Mouse (Mus musculus) forebrain, postnatal 0 days (tissue): ENCODE measurements around the gene Mrpl9. TPM values are rescaled to one million over a fixed set of nuclear protein-coding genes. Genes with fewer than 3 reads are reported as not detected.

ENCODE experiments used
- ATAC-seq: fragments of 200-750 bp; cut with Nextera tagmentation; 2 replicates; pipeline ENCODE4 v1.8.0; 2017; ENCODE audit warnings: mild to moderate bottlenecking, moderate library complexity
- DNase-seq: peaks from one replicate; pipeline ENCODE4 v3.0.0-alpha.2; 2015
- H3K27ac ChIP-seq: fragments of 300-500 bp; sonication (generic); 2 replicates; pipeline ENCODE4 v1.5.1; 2014; ENCODE audit warnings: low read depth, mild to moderate bottlenecking, antibody characterized with exemption, low read length, moderate library complexity, mixed read lengths
- H3K27me3 ChIP-seq: fragments of 300-500 bp; sonication (generic); 2 replicates; pipeline ENCODE4 v1.6.1; 2014; ENCODE audit warnings: mild to moderate bottlenecking, low read length, mixed read lengths; ENCODE audit not compliant: insufficient read depth
- H3K36me3 ChIP-seq: fragments of 300-500 bp; sonication (generic); 2 replicates; pipeline ENCODE4 v1.6.1; 2014; ENCODE audit warnings: mild to moderate bottlenecking, moderate library complexity; ENCODE audit not compliant: insufficient read depth
- H3K4me1 ChIP-seq: fragments of 300-500 bp; sonication (generic); 2 replicates; pipeline ENCODE4 v1.6.1; 2014; ENCODE audit warnings: antibody characterized with exemption; ENCODE audit not compliant: insufficient read depth
- H3K4me2 ChIP-seq: fragments of 300-500 bp; sonication (generic); 2 replicates; pipeline ENCODE4 v1.6.1; 2014; ENCODE audit warnings: low read depth, mild to moderate bottlenecking, moderate library complexity
- H3K4me3 ChIP-seq: fragments of 300-500 bp; sonication (generic); 2 replicates; pipeline ENCODE4 v1.5.1; 2014; ENCODE audit warnings: low read depth, low read length, mixed read lengths
- H3K9ac ChIP-seq: fragments of 300-500 bp; sonication (generic); 2 replicates; pipeline ENCODE4 v1.6.1; 2014; ENCODE audit warnings: mild to moderate bottlenecking
- H3K9me3 ChIP-seq: fragments of 300-500 bp; sonication (generic); 2 replicates; pipeline ENCODE4 v1.6.1; 2016; ENCODE audit warnings: low read length
- CTCF ChIP-seq: sonication (generic); IDR thresholded peaks from 2 replicates; pipeline ENCODE4 v1.5.1; 2016; ENCODE audit warnings: antibody characterized with exemption, control low read depth, low read depth
- WGBS: fragments of 180-500 bp; shearing (Covaris S2); extraction: QIAGEN DNeasy Blood & Tissue Kit; methylation state at CpG from one replicate; pipeline ENCODE4 v1.1.7; 2014; 5-methylcytosine and 5-hydroxymethylcytosine counted together
- polyA plus RNA-seq: library from polyadenylated mRNA; unstranded; fragments of >200 nt; fragmentation: Nextera tagmentation; extraction: Ambion mirVana; gene quantifications from 2 replicates; pipeline ENCODE4 v1.2.1, GENCODE M21; 2015
- total RNA-seq: library from RNA; depleted of rRNA; stranded (reverse); fragments of >200 nt; gene quantifications from 2 replicates; pipeline ENCODE4 v1.2.3, GENCODE M21; 2014; rRNA removed

The Mrpl9 gene
- total RNA-seq, result 66.4 and 71.6 TPM in 2 replicates
- polyA plus RNA-seq, result 51.9 and 56.7 TPM in 2 replicates

DNA sequence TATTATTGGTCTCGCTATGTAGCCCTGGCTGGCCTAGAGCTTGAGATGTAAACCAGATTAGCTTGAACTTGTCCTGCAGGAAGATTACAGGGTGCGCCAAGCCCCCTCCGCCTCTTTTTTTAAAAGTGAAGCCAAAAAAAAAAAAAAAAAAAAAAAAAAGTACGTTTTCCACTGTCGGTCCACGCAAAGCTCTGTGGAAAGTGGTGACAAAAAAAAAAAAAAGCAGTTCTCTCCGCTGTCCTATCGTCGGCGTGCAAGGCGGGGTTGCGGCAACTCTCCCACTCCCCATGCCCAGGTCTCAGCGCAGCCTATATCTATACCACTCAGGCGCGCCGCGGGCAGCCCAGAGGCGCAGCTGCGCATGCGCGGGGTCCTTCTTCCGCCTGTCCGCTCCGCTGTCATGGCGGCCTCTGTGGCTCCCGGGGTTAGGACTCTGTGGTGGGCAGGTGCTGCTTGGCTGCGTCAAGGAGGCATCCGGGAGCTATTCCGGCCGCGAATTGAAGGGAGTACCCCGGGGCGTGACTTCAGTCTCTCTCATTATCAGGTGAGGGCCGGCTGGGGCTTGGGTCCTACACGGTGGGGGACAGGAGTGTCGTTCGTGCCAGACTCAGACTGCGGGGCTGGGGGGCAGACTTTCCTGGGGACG is at the start of gene Mrpl9:
TSS of gene Mrpl9 (plus strand) at position 368 of the 646 bp plus-strand sequence.
- DNase-seq, result peak; percentile 97
- no peak for TF ChIP-seq CTCF
- under 1% methylated on average over 39 of the region's 39 CpGs for WGBS

DNA sequence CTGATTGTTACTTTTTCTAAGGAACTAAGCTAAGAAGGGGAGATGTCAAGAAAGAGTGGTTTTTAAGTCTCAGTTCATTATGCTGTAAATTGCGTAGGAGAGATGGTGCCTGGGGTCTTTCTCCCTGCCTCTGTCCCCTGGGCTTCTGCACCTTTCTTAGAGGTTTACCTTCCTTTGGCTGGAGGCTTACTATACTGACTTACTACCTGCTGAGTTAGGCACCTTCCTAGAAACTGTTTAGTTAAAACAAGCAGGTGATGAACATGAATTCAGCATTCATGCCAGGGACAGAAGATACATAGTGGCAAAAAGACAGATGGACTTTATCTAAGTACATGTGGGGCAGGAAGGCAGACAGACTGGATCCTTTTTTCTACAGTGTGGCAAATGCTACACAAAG is 46.8 kb upstream of the Mrpl9 start:
- no peaks in the 10 kb centered on the region for H3K36me3 ChIP-seq
- TF ChIP-seq CTCF, result no peak

More for the DNA sequence above, at the start of gene Mrpl9:
- peak within 1 kb of the TSS; percentile 92 for H3K4me2 ChIP-seq
- H3K9me3 ChIP-seq, result no peaks in the 10 kb centered on the region
- H3K27ac ChIP-seq, result peak within 1 kb of the TSS; percentile 70
- H3K9ac ChIP-seq, result peak within 1 kb of the TSS; percentile 92
- ATAC-seq, result peak; percentile 98
- H3K36me3 ChIP-seq, result peaks cover 31% of the 10 kb centered on the region
- H3K4me3 ChIP-seq, result peak within 1 kb of the TSS; percentile 96
- no peaks in the 10 kb centered on the region for H3K27me3 ChIP-seq
- no peaks in the 10 kb centered on the region for H3K4me1 ChIP-seq

DNA sequence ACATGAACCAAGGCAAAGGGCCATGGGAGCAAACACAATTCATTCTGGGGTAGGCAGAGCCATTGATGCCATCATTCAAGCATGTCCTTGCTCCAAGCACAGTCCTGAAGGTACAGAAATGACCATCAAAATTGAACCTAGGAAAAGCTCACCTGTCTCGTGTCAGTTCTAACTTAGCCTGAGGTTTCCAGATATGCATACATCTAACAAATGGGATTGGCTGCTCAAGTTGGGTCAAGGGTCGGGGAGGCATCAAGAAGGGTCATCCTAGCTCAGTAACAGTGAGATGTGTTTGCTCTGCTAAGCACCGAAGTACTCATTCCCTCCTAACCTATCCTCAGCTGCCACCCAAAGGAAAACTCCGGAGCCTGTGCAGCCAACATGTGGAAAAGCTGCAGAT is 46.3 kb upstream of the Mrpl9 start:
- Histone ChIP-seq H3K9ac (no peak overlapping the region), H3K27me3 (no peaks in the 10 kb centered on the region), H3K4me2 (no peak overlapping the region), H3K36me3 (no peaks in the 10 kb centered on the region), H3K9me3 (no peaks in the 10 kb centered on the region), H3K27ac (no peak overlapping the region), H3K4me3 (no peak overlapping the region), H3K4me1 (0 out of 2 replicates have a peak, but pooled peaks cover 5% of the 10 kb centered on the region)
- DNase-seq (no peak), ATAC-seq (no peak)
- TF ChIP-seq CTCF, result no peak
- WGBS, result 83% methylated on average over 4 of the region's 4 CpGs

More for the DNA sequence above, 46.8 kb upstream of the Mrpl9 start:
- 75% methylated on average over 1 of the region's 1 CpGs for WGBS
- H3K27ac ChIP-seq, result no peak overlapping the region
- ATAC-seq (no peak), DNase-seq (no peak)
- no peak overlapping the region for H3K9ac ChIP-seq
- H3K4me3 ChIP-seq, result no peak overlapping the region
- no peak overlapping the region for H3K4me2 ChIP-seq
- H3K4me1 ChIP-seq, result 0 out of 2 replicates have a peak, but pooled peaks cover 5% of the 10 kb centered on the region
- no peaks in the 10 kb centered on the region for H3K9me3 ChIP-seq
- H3K27me3 ChIP-seq, result no peaks in the 10 kb centered on the region

DNA sequence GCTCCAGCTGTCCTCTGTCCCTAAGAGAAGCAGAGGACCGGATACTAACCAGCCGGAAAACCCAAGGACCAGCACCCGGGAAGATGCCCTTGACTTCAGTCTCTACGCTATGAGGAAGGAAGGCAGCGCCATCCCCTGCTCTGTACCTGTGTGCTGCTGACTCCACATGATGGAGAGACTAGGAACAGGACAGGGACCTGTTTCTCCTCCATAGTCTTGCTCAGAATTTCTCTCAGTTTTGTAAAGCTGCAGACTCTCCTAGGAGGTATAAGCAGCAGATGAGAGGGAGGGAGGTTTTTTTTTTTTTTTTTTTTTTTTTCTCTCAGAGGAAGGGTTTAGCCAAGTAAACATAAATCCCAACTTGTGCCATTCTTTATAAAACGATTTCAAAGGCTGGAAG is 44.9 kb upstream of the Mrpl9 start, which contains the start of gene Lingo4:
TSS of gene Lingo4 (plus strand) at position 301 of the 400 bp plus-strand sequence.
- no peak for TF ChIP-seq CTCF

DNA sequence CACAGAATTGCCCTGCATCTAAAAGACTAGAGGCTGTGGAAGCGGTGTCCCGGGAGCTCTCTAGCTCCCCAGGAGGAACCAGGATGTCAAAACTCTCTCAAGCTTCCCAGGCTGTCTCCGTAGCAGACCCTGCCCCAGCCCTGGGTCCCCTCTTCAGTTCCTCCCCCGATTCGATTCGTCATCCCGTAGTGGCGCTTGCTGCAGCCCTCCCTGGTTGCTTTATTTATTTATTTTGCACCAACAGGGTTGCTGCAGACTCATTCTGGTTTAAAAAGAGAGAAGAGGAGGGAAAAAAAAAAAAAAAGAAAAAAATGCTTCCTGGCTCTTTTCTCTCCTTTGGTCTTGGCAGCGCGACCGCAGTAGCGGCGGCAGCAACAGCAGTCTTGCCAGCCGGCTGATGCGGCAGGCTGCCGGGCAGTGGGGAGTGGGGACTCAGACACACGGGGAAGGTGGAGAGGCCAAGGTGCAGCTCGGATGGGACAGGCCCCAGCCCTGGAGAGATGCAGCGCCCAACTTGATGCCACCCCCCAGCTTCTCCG is 44.1 kb upstream of the Mrpl9 start:
- 0 out of 2 replicates have a peak, but pooled peaks cover 5% of the 10 kb centered on the region for H3K4me1 ChIP-seq
- ATAC-seq (peak; percentile 98), DNase-seq (peak; percentile 86)
- H3K27me3 ChIP-seq, result no peaks in the 10 kb centered on the region
- WGBS, result under 1% methylated on average over 20 of the region's 20 CpGs
- peak overlapping the region; percentile 57; the same call in 1 of the 2 replicates for H3K27ac ChIP-seq
- H3K4me2 ChIP-seq, result peak overlapping the region; percentile 79
- peak overlapping the region; percentile 38 for H3K4me3 ChIP-seq
- peak; percentile 57 for TF ChIP-seq CTCF
- no peaks in the 10 kb centered on the region for H3K36me3 ChIP-seq
- no peaks in the 10 kb centered on the region for H3K9me3 ChIP-seq
- H3K9ac ChIP-seq, result peak overlapping the region; percentile 53

More for the DNA sequence above, 44.9 kb upstream of the Mrpl9 start, which contains the start of gene Lingo4:
- Histone ChIP-seq H3K4me1 (0 out of 2 replicates have a peak, but pooled peaks cover 5% of the 10 kb centered on the region), H3K36me3 (no peaks in the 10 kb centered on the region), H3K27me3 (no peaks in the 10 kb centered on the region), H3K27ac (peak within 1 kb of the TSS; percentile 57; the same call in 1 of the 2 replicates), H3K9me3 (no peaks in the 10 kb centered on the region), H3K9ac (peak within 1 kb of the TSS; percentile 53), H3K4me2 (peak within 1 kb of the TSS; percentile 79), H3K4me3 (peak within 1 kb of the TSS; percentile 38)
- ATAC-seq (no peak), DNase-seq (no peak)
- 74% methylated on average over 6 of the region's 6 CpGs for WGBS

DNA sequence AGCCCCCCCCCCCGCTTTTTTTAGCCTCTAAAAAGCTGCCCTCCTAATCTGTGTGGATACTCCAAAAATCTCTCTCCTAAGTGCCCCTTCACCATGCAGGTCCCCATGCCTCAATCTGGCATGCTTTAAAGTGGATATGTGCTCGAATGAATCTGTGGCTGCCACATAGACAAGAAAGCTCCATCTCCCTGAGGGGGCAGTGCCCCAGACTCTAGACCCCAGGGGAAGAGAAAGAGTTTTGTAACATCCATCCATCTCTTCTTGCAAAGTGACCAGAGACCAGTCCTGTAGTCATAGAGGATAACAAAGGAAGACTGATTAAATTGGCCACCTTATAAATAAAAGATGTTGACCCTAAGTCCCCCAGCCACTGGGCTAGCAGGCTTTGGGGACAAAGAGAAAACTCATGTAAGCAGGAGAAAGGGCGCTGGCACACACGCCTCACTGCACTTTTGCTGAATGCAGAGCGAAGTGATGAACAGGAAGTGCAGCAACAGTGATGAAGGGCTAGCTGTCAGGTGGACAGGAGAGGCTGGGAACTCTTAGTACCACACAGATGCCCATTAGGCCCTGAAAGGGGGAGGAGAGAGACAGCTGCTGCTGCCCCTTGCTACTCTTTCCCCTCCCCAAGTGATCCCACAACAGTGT is 43.3 kb upstream of the Mrpl9 start:
- H3K27ac ChIP-seq, result no peak overlapping the region
- DNase-seq, result peak; percentile 14

More for the DNA sequence above, 43.3 kb upstream of the Mrpl9 start:
- no peak for TF ChIP-seq CTCF
- H3K27me3 ChIP-seq, result no peaks in the 10 kb centered on the region
- peak overlapping the region; percentile 79 for H3K4me2 ChIP-seq
- WGBS, result 13% methylated on average over 5 of the region's 5 CpGs
- ATAC-seq, result no peak
- no peaks in the 10 kb centered on the region for H3K9me3 ChIP-seq
- H3K9ac ChIP-seq, result peak overlapping the region; percentile 53; the same call in 1 of the 2 replicates
- 0 out of 2 replicates have a peak, but pooled peaks cover 5% of the 10 kb centered on the region for H3K4me1 ChIP-seq
- H3K36me3 ChIP-seq, result no peaks in the 10 kb centered on the region
- H3K4me3 ChIP-seq, result peak overlapping the region; percentile 38
